Mouse (Mus musculus) spleen, embryonic (tissue): ENCODE data around the gene Nlrc3.

ENCODE experiments used
- CTCF ChIA-PET: fragments of 350-600 bp; sonication (Branson Sonifier 250); formaldehyde crosslinking; loops from one replicate; lab custom pipeline; 2022; lab: Charles Lee

The Nlrc3 gene

GRCm38 (mm10) chr16:3929151-3929550 is 47.3 kb downstream of the Nlrc3 start:
- CTCF ChIA-PET, result no interaction called here

DNA sequence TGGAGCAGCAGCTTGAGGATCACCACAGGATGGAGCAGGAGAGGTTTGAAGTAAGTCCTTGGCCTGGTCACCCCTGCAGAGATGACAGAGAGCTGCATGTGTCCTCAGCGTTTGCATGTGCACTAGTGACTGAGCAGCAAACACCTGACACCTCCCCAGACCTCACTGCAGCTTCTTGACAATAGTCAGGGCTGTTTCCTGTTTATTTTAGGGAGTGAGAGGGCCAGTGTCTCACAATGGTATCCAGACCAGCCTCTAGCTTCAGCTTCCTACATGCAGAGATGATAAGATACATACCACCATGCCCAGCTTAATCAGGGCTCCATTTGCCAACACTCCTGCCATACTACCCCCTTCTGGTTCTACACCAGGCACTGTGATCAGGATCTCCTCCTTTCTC is 47.9 kb downstream of the Nlrc3 start:
- CTCF ChIA-PET, result interaction anchor here (0.6 kb wide), 1 partner anchor 1316 kb away, joined by 3 read pairs; no protein-coding TSS in a partner anchor

DNA sequence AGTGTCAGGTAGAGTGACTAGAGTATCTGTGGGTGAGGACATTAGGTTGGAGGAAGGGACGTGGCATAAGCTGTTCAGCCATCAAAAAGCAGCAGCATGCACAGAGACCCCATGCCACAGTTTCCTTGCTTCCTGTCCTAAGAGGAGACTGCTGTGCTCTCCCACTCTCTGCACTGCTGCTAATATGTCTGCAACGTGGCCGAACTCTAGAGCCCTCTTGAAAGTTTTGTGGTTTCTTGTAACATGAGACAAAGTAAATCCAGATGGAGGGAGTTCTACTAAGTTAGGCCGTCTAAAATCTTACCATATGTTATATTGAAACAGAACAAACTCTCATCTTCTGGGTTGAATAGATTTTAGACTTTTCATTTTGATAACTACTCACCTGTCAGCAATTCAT is 52.5 kb downstream of the Nlrc3 start:
- CTCF ChIA-PET, result no interaction called here

DNA sequence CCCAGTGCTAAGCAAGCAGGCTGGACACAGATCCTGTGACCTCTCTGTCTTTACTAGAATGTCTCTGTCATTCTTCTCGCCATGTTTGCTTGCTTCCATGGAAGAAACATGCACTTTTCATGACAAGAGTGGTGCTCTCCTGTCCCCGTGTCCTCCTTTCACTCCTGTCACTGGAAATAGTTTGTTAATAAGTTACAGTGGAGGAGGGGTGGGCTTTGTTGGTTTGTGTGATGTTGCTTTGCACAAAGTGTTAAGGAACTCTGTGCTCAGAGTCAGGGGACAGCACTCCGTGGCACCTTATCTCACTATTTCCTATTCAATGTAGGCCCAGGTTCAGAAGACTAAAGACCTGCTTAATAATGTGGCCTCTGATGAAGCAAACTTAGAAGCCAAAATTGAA is 52.9 kb downstream of the Nlrc3 start:
- CTCF ChIA-PET, result no interaction called here

GRCm38 (mm10) chr16:3920756-3921155 is 55.7 kb downstream of the Nlrc3 start:
- CTCF ChIA-PET, result no interaction called here

DNA sequence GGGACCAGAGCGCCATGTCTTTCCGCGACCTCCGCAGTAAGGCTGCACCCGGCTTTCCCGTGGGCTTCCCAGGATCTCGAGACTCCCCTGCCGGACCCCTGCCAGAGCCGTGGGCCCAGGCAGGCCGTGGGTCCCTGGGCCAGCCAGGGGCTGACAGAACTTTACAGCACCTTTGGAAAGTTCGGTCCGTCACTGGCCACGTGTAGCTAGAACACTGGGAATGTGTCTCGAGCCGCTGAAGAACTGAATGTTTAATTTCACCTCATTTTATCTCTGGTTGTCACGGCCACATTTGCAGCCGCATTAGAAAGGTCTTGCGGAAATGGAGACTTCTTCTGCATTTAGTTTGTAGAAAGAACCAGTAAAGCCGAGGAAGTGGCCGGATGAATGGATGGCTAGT is 67.3 kb downstream of the Nlrc3 start:
- CTCF ChIA-PET, result interaction anchor here (0.8 kb wide), 1 partner anchor 22 kb away, joined by 3 read pairs; no protein-coding TSS in a partner anchor

- CTCF ChIA-PET, result interaction anchor here (0.5 to 0.8 kb wide), 3 partner anchors 22 to 164 kb away, joined by 3 read pairs; no protein-coding TSS in a partner anchor
These were observed 67.8 kb downstream of the Nlrc3 start, which contains the start of the genes 1700037C18Rik and Cluap1 for GRCm38 (mm10) chr16:3908537-3909111. 1700037C18Rik (minus strand) TSS chr16:3908689. Cluap1 (plus strand) TSS chr16:3908801.

GRCm38 (mm10) chr16:3907471-3907870 is 69.0 kb downstream of the Nlrc3 start:
- CTCF ChIA-PET, result no interaction called here

GRCm38 (mm10) chr16:3896553-3896952 is 79.9 kb downstream of the Nlrc3 start:
- CTCF ChIA-PET, result no interaction called here

GRCm38 (mm10) chr16:3896046-3896445 is 80.4 kb downstream of the Nlrc3 start:
- CTCF ChIA-PET, result no interaction called here

DNA sequence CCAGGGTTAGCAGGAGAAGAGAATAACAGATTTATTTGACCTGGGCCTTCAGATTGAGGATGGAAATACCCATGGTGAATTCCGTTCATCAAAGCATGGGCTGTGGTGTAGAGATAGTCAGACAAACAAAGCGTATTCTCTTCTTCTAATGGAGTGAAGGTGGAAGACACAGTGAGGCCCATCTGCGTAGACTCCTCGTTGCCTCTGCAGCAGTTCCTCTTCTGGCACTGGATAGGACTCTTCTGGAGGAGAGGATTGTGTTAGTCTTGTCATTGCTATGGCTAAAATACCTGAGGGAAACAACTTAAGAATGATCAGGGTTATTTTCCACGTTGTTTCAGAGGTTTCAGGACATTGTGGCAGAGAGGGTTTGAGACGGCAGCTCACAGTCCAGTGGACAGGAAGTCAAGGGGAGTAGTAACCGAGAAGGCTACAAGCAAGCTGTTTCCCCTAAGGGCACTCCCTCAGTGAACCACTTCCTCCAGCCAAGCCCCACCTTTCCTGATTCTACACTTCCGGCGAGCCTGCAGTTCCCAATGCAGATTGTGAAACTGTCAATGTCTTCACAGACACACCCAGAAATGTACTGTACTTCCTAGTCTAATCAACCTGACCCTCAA is 81.1 kb downstream of the Nlrc3 start:
- CTCF ChIA-PET, result no interaction called here
